Mouse (Mus musculus) embryonic facial prominence, embryonic 14.5 days (tissue): ENCODE results near the gene Guca2b. TPM values are rescaled to one million over a fixed set of nuclear protein-coding genes. Genes with fewer than 3 reads are reported as not detected.

Source experiments
- ATAC-seq: fragments of 200-750 bp; cut with Nextera tagmentation; 2 replicates; pipeline ENCODE4 v1.8.0; 2017; ENCODE audit warnings: low read depth, moderate number of reproducible peaks, moderate TSS enrichment
- DNase-seq: peaks from one replicate; pipeline ENCODE4 v3.0.0-alpha.2; 2015; ENCODE audit warnings: low spot score
- H3K27ac ChIP-seq: fragments of 300-500 bp; sonication (generic); replicated peaks from 2 replicates; pipeline ENCODE4 v1.5.1; 2014; ENCODE audit warnings: low read depth, mild to moderate bottlenecking, low read length, moderate library complexity
- H3K27me3 ChIP-seq: fragments of 300-500 bp; sonication (generic); replicated peaks from 2 replicates; pipeline ENCODE4 v1.6.1; 2014; ENCODE audit warnings: low read length; ENCODE audit not compliant: control insufficient read depth, insufficient read depth
- H3K36me3 ChIP-seq: fragments of 300-500 bp; sonication (generic); 2 replicates; pipeline ENCODE4 v1.6.1; 2014; ENCODE audit warnings: low read length, mixed read lengths; ENCODE audit not compliant: control insufficient read depth, insufficient read depth
- H3K4me1 ChIP-seq: fragments of 300-500 bp; sonication (generic); 2 replicates; pipeline ENCODE4 v1.6.1; 2014; ENCODE audit warnings: antibody characterized with exemption, low read length; ENCODE audit not compliant: control insufficient read depth, insufficient read depth
- H3K4me2 ChIP-seq: fragments of 300-500 bp; sonication (generic); 2 replicates; pipeline ENCODE4 v1.6.1; 2014; ENCODE audit warnings: low read depth, mild to moderate bottlenecking, low read length, moderate library complexity, mixed read lengths
- H3K4me3 ChIP-seq: fragments of 300-500 bp; sonication (generic); 2 replicates; pipeline ENCODE4 v1.5.1; 2014; ENCODE audit warnings: low read depth, mild to moderate bottlenecking, low read length
- H3K9ac ChIP-seq: fragments of 300-500 bp; sonication (generic); 2 replicates; pipeline ENCODE4 v1.6.1; 2014; ENCODE audit warnings: low read depth, mild to moderate bottlenecking, low read length, moderate library complexity, mixed read lengths
- H3K9me3 ChIP-seq: fragments of 300-500 bp; sonication (generic); 2 replicates; pipeline ENCODE4 v1.6.1; 2016; ENCODE audit warnings: low read length; ENCODE audit not compliant: control insufficient read depth
- WGBS: fragments of 180-500 bp; shearing (Covaris S2); extraction: QIAGEN DNeasy Blood & Tissue Kit; methylation state at CpG from one replicate; pipeline ENCODE4 v1.1.7; 2014; 5-methylcytosine and 5-hydroxymethylcytosine counted together
- polyA plus RNA-seq: library from polyadenylated mRNA; unstranded; fragments of >200 nt; fragmentation: Nextera tagmentation; extraction: Ambion mirVana; gene quantifications from 2 replicates; pipeline ENCODE4 v1.2.1, GENCODE M21; 2014

The Guca2b gene
- polyA plus RNA-seq, 1 experiment from 2014 or later, result not detected

DNA sequence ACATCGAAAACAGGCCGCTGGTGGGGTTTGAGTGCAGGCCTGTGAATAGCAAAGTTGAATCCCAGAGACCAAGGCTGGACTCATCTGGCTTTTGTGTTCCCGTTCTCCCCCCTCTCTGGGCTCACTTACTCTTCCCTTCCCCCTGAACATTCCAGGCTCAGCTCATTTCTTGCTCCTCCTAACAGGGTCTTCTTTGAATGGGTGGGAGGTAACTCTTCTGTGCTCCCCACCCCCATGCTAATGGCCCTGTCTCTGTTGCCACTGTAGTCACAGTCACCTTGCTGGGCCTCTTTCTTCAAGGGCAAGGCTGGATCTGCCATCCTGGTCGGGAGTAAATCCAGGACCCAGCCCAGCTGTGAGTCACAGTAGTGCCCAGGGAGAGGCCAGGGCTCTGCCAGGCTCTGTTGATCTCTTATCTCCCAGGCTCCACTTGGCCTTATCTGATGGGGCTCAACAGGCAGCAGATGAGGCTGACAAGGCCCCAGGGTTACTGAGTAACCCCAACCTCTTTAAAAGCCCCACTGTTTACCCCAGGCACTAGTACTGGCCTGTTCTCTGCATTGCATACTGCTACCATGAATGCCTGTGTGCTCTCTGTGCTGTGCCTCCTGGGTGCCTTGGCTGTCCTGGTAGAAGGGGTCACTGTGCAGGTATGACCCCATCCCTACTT is 21.4 kb downstream of the Guca2b start, which contains the start of gene Guca2a:
TSS of gene Guca2a (plus strand) at position 529 of the 670 bp plus-strand sequence.
- Histone ChIP-seq H3K27me3 (no peaks in the 10 kb centered on the region), H3K27ac (no peak within 1 kb of the TSS), H3K36me3 (no peaks in the 10 kb centered on the region), H3K4me1 (no peaks in the 10 kb centered on the region), H3K9ac (no peak within 1 kb of the TSS), H3K9me3 (no peaks in the 10 kb centered on the region), H3K4me2 (no peak within 1 kb of the TSS), H3K4me3 (no peak within 1 kb of the TSS)
- ATAC-seq, result no peak
- no peak for DNase-seq
- WGBS, result 86% methylated on average over 4 of the region's 4 CpGs

DNA sequence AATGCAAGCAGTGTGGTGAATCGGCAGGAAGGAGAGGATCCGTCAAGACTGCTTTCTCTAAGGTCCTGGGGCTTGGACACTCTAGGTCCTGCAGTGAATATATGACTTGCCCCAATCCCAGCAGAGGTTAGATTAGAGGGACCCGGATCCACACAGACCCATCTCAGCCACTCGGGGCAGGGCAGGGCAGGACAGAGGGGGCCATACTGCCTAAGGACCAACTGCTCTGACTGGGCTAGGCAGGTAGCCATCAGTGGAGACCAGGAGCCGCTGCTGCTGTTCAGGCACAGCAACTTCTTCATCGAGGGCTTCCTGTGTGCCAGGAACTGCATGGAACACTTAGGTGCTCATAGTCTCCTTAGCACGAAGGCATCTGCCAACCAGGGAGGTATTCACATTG is 22.0 kb downstream of the Guca2b start:
- H3K36me3 ChIP-seq, result no peaks in the 10 kb centered on the region
- no peak overlapping the region for H3K4me3 ChIP-seq
- no peak overlapping the region for H3K9ac ChIP-seq
- H3K9me3 ChIP-seq, result no peaks in the 10 kb centered on the region
- no peak overlapping the region for H3K4me2 ChIP-seq
- no peaks in the 10 kb centered on the region for H3K27me3 ChIP-seq
- no peaks in the 10 kb centered on the region for H3K4me1 ChIP-seq
- ATAC-seq (no peak), DNase-seq (no peak)
- 86% methylated on average over 7 of the region's 7 CpGs for WGBS
- no peak overlapping the region for H3K27ac ChIP-seq

DNA sequence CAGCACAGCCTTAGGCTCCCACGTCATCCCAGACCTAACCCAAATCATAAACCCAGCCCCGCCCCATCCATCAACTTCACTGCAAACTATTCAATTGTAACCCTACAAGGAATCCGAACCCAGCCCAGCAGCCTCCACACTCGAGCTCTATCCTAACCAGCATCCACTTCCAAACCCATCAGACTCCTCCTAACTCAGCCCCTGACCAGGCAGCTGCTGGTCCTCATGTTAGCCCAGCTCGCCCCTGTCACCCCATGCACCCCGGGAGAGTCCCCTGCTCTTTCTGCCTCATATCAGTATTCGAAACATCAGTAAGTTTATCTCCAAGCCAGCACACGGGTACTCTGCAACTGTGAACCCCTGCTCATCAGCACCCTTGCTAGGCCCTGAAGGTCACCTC is 23.1 kb downstream of the Guca2b start:
- H3K27ac ChIP-seq, result no peak overlapping the region
- H3K36me3 ChIP-seq, result 0 out of 2 replicates have a peak, but pooled peaks cover 2% of the 10 kb centered on the region
- H3K9me3 ChIP-seq, result no peaks in the 10 kb centered on the region
- no peak for ATAC-seq
- H3K4me1 ChIP-seq, result no peaks in the 10 kb centered on the region
- H3K4me3 ChIP-seq, result no peak overlapping the region
- no peaks in the 10 kb centered on the region for H3K27me3 ChIP-seq
- H3K9ac ChIP-seq, result no peak overlapping the region
- no peak for DNase-seq
- 77% methylated on average over 8 of the region's 8 CpGs for WGBS
- no peak overlapping the region for H3K4me2 ChIP-seq

DNA sequence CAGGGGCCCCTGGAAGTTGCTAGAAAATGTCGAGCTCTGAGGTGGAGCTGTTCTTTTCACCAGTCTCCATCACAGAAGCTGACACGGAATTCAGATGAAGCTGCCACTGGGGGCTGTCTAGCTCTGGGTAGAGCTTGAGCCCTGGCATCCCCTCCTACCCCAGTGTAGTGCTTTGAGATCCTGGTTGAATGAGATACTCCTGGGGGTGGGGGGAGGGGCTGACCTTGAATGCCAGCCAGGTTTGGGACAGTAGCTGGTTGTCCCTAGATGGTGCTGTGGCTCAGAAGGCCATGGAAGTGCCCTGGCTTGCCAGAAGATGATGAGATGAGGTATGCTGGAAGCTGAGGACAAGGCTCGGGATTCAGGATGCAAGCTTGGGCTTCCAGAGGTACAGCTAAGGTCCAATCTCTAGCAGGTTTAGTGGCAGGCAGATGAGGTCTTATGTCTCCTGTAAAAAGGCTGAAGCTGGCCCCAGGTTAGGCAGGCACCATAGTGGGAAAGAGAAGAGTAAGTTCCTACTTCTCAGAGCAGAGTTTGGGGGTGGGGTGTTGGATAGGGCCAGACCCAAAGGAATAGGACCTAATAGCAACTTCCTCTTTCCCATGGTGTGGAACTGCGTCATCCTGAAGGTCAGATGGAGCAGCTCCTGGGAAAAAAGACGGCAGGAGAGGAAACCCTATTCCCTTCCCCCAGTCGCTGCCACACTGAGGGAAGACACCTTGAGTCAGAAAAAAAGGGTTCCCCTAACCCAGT is 23.7 kb downstream of the Guca2b start:
- DNase-seq, result no peak
- peaks cover 8% of the 10 kb centered on the region; the same call in 1 of the 2 replicates for H3K36me3 ChIP-seq
- H3K27ac ChIP-seq, result no peak overlapping the region
- no peaks in the 10 kb centered on the region for H3K4me1 ChIP-seq
- H3K9me3 ChIP-seq, result no peaks in the 10 kb centered on the region
- H3K4me2 ChIP-seq, result no peak overlapping the region
- H3K9ac ChIP-seq, result no peak overlapping the region
- ATAC-seq, result no peak
- no peaks in the 10 kb centered on the region for H3K27me3 ChIP-seq
- no peak overlapping the region for H3K4me3 ChIP-seq
- 58% methylated on average over 6 of the region's 6 CpGs for WGBS

DNA sequence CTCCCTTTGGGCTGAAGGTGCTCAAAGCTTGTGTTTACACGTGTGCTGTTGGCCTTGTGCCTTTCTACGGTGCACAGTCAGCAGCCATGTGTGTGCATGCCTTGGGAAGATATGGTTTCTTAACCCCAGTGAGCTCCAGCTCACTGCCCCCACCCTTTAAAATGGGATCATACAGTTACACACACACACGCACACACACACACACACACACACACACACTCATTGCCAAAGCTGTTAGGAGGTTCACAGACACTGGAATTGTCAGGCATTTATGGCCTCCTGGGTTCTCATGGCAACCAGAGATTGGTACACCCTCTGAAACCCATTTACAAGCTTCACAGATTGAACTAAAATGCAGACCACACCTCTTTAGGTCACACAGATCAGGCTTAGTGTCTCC is 24.8 kb downstream of the Guca2b start:
- WGBS, result 91% methylated on average over 3 of the region's 3 CpGs
- Histone ChIP-seq H3K4me1 (no peaks in the 10 kb centered on the region), H3K27me3 (no peaks in the 10 kb centered on the region), H3K9me3 (no peaks in the 10 kb centered on the region), H3K4me2 (no peak overlapping the region), H3K4me3 (no peak overlapping the region), H3K36me3 (peaks cover 19% of the 10 kb centered on the region), H3K9ac (no peak overlapping the region), H3K27ac (no peak overlapping the region)
- DNase-seq, result no peak
- ATAC-seq, result no peak

DNA sequence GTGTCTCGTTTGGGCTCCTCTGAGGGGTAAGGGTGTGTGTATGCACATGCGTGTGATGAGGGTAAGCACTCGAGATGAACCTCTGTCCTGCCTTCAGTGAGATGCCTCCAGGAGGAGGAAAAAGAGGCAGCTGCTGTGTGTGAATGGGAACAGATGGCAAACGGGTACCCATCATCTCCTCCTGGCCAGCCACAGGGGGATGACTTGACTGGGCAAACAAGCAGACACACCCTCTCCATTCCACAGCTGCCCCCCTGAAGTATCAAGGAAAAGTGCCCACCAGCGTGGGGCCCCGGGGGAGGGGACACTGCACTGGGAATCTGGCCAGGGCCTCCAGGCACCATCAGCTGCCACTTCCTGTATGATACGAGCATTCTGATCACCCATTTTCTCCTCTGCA is 25.4 kb downstream of the Guca2b start:
- ATAC-seq, result no peak
- WGBS, result 54% methylated on average over 7 of the region's 7 CpGs
- DNase-seq, result no peak

DNA sequence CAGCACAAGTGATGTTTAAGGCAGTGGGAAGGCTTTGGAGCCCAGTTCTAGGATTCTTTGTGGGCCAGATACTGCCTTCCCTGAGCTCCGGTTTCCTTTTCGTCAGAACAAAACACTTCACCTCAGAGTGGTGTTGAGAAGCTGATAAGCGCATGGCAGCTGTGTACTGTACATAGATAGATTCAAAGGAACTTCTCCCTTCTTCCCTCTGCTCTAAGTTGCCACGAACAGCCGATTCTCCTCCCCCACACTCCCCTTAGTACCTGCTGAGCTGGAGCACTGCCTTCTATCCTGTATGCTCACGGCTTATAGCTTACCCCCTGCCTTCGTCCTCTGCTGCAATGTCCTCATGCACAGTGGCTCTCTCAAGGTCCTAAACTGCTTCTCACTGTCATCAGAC is 26.0 kb downstream of the Guca2b start:
- no peaks in the 10 kb centered on the region for H3K27me3 ChIP-seq
- H3K4me2 ChIP-seq, result no peak overlapping the region
- DNase-seq (no peak), ATAC-seq (no peak)
- 67% methylated on average over 7 of the region's 7 CpGs for WGBS
- no peak overlapping the region for H3K4me3 ChIP-seq
- H3K9ac ChIP-seq, result no peak overlapping the region
- no peaks in the 10 kb centered on the region for H3K9me3 ChIP-seq
- H3K36me3 ChIP-seq, result peaks cover 20% of the 10 kb centered on the region
- no peak overlapping the region for H3K27ac ChIP-seq
- no peaks in the 10 kb centered on the region for H3K4me1 ChIP-seq

More for the DNA sequence above, 25.4 kb downstream of the Guca2b start:
- Histone ChIP-seq H3K27me3 (no peaks in the 10 kb centered on the region), H3K9ac (no peak overlapping the region), H3K9me3 (no peaks in the 10 kb centered on the region), H3K4me3 (no peak overlapping the region), H3K4me1 (no peaks in the 10 kb centered on the region), H3K36me3 (peaks cover 20% of the 10 kb centered on the region), H3K4me2 (no peak overlapping the region), H3K27ac (no peak overlapping the region)

DNA sequence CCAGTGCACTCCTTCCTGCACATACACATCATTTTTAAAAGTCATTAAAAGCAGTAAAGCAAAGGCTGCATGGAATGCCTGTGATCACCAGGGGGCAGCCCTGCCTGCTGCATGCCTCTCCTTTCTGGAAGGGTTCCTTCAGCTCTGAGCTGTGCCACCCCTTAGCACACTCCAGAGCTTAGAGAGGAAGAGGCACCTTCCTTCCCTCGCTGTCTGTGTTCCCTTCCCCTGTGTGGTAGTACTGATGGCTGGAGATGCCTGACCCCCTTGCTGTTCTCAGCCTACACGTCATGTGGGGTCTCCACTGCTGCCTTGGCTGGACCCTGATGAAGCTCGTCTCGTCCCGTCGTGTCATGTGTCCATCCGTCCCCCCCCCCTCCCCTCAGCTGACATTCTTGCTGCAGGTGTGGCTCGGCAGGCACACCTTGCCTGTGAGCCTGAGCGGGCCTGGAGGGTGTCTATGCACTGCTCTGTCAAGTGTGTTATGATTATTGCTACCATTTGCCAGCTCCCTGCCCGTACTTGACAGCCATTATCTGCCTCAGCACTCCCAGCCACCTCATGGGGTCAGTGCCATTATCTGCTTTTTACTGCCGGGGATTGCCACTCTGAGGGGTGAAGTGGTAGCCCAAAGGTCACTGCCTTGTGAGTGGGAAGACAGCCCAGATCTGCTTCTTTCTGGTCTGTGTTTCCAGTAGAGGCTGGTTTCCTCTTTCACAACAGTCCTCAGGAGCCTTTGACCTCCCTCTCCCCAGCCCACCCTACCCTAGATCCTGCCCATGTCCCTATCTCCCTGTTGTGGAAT is 27.4 kb downstream of the Guca2b start:
- DNase-seq (peak; percentile 47), ATAC-seq (peak; percentile 60; the same call in 1 of the 2 replicates)
- H3K4me1 ChIP-seq, result no peaks in the 10 kb centered on the region
- no peak overlapping the region for H3K9ac ChIP-seq
- peaks cover 31% of the 10 kb centered on the region for H3K36me3 ChIP-seq
- no peak overlapping the region for H3K27ac ChIP-seq
- no peak overlapping the region for H3K4me3 ChIP-seq
- no peaks in the 10 kb centered on the region for H3K27me3 ChIP-seq
- WGBS, result 60% methylated on average over 11 of the region's 11 CpGs
- H3K9me3 ChIP-seq, result no peaks in the 10 kb centered on the region
- no peak overlapping the region for H3K4me2 ChIP-seq
